Mouse (Mus musculus) myocyte (in vitro differentiated cells): Measurements from ENCODE around the gene Sycp1. TPM values are rescaled to one million over a fixed set of nuclear protein-coding genes. Genes with fewer than 3 reads are reported as not detected.

ENCODE experiments used
- H3K27me3 ChIP-seq: one replicate; pipeline ENCODE4 v1.6.1; 2011; ENCODE audit not compliant: control insufficient read depth, insufficient read depth, insufficient read length
- H3K36me3 ChIP-seq: one replicate; pipeline ENCODE4 v1.6.1; 2011; ENCODE audit not compliant: control insufficient read depth, insufficient read depth
- H3K4me2 ChIP-seq: one replicate; pipeline ENCODE4 v1.6.1; 2011; ENCODE audit warnings: low read depth, control low read depth
- H3K4me3 ChIP-seq: one replicate; pipeline ENCODE4 v1.5.1; 2011; ENCODE audit warnings: mild to moderate bottlenecking, control low read depth, moderate library complexity
- H3K79me2 ChIP-seq: one replicate; pipeline ENCODE4 v1.6.1; 2011; ENCODE audit not compliant: control insufficient read depth, insufficient read depth
- H3ac ChIP-seq: one replicate; pipeline ENCODE4 v1.6.1; 2011; ENCODE audit not compliant: control insufficient read depth, insufficient read length
- CEBPB ChIP-seq: IDR thresholded peaks from 2 replicates; pipeline ENCODE4 v1.6.1; 2011; ENCODE audit warnings: mild to moderate bottlenecking, moderate library complexity; ENCODE audit not compliant: poor library complexity, insufficient read depth, severe bottlenecking
- E2F4 ChIP-seq: IDR thresholded peaks from one replicate; pipeline ENCODE4 v1.6.1; 2011; ENCODE audit warnings: mild to moderate bottlenecking, control low read depth, moderate library complexity; ENCODE audit not compliant: insufficient read depth
- MAX ChIP-seq: IDR thresholded peaks from one replicate; pipeline ENCODE4 v1.6.1; 2011; ENCODE audit warnings: low read depth, mild to moderate bottlenecking, control low read depth
- MYOD1 ChIP-seq, 3 experiments: IDR thresholded peaks; one replicate each; pipeline ENCODE4 v1.6.1; 2011; ENCODE audit warnings: control low read depth in 2 of 3, low read depth in 2 of 3, mild to moderate bottlenecking in 2 of 3, moderate library complexity in 1 of 3; ENCODE audit not compliant: insufficient read length in 2 of 3, control insufficient read depth in 1 of 3
- MYOG ChIP-seq, 3 experiments: IDR thresholded peaks; one replicate each; pipeline ENCODE4 v1.6.1; 2011; ENCODE audit warnings: control low read depth in 2 of 3, low read depth in 2 of 3, mild to moderate bottlenecking in 2 of 3; ENCODE audit not compliant: insufficient read length in 2 of 3, control insufficient read depth in 1 of 3, insufficient read depth in 1 of 3
- POLR2A ChIP-seq: IDR thresholded peaks from one replicate; pipeline ENCODE4 v1.6.1; 2011; ENCODE audit warnings: low read depth, mild to moderate bottlenecking, control low read depth, moderate library complexity; ENCODE audit not compliant: insufficient read length
- POLR2AphosphoS2 ChIP-seq: IDR thresholded peaks from one replicate; pipeline ENCODE4 v1.6.1; 2011; ENCODE audit warnings: low read depth, control low read depth; ENCODE audit not compliant: insufficient read length
- REST ChIP-seq: IDR thresholded peaks from one replicate; pipeline ENCODE4 v1.6.1; 2011; ENCODE audit warnings: mild to moderate bottlenecking, control low read depth, moderate library complexity; ENCODE audit not compliant: insufficient read depth, insufficient read length
- SRF ChIP-seq: IDR thresholded peaks from one replicate; pipeline ENCODE4 v1.6.1; 2011; ENCODE audit warnings: low read depth; ENCODE audit not compliant: control insufficient read depth, insufficient read length
- TCF12 ChIP-seq: IDR thresholded peaks from one replicate; pipeline ENCODE4 v1.6.1; 2011; ENCODE audit warnings: mild to moderate bottlenecking, control low read depth; ENCODE audit not compliant: poor library complexity, insufficient read depth, severe bottlenecking
- TCF3 ChIP-seq: IDR thresholded peaks from one replicate; pipeline ENCODE4 v1.6.1; 2011; ENCODE audit warnings: low read depth, control low read depth; ENCODE audit not compliant: insufficient read length
- USF1 ChIP-seq: IDR thresholded peaks from one replicate; pipeline ENCODE4 v1.6.1; 2011; ENCODE audit warnings: low read depth, mild to moderate bottlenecking, control low read depth, moderate library complexity
- polyA plus RNA-seq: library from polyadenylated mRNA; unstranded; fragments of >200 nt; fragmentation: generic; extraction: Trizol; gene quantifications from one replicate; pipeline ENCODE4 v1.2.1, GENCODE M21; 2012; ENCODE audit warnings: missing spikeins

Sycp1 gene
- polyA plus RNA-seq, result 0.17 TPM

- TF ChIP-seq TCF12, result no peak
- TF ChIP-seq MAX, result no peak
- TF ChIP-seq SRF, result no peak
- TF ChIP-seq CEBPB, result no peak
- TF ChIP-seq MYOD1 (IDR thresholded peaks at IDR 0.05; ENCODE audit: control insufficient read depth in 1 of 3, insufficient read length in 2 of 3, low read depth in 2 of 3), result no peak
- TF ChIP-seq POLR2AphosphoS2, result no peak
- Histone ChIP-seq H3K4me3 (no peak within 1 kb of the TSS), H3K4me2 (no peak within 1 kb of the TSS), H3K27me3 (no peaks in the 10 kb centered on the region), H3K36me3 (no peaks in the 10 kb centered on the region), H3ac (no peak within 1 kb of the TSS), H3K79me2 (no peaks in the 10 kb centered on the region)
Observed at GRCm38 (mm10) chr3:102935451-102936354, at the start of gene Sycp1. TSS of gene Sycp1 (minus strand) at chr3:102936100.

GRCm38 (mm10) chr3:102980349-102980736, 44.4 kb upstream of the Sycp1 start:
- TF ChIP-seq E2F4 (no peak), SRF (no peak), TCF12 (no peak), MYOG (IDR thresholded peaks at IDR 0.05; ENCODE audit: control insufficient read depth in 1 of 3, insufficient read depth in 1 of 3, insufficient read length in 2 of 3, low read depth in 2 of 3) (no peak), MAX (no peak), TCF3 (no peak), POLR2AphosphoS2 (no peak), REST (no peak), POLR2A (no peak), CEBPB (no peak), USF1 (no peak), MYOD1 (IDR thresholded peaks at IDR 0.05; ENCODE audit: control insufficient read depth in 1 of 3, insufficient read length in 2 of 3, low read depth in 2 of 3) (no peak)
- Histone ChIP-seq H3K27me3 (no peaks in the 10 kb centered on the region), H3K36me3 (no peaks in the 10 kb centered on the region), H3ac (no peak overlapping the region), H3K79me2 (no peaks in the 10 kb centered on the region), H3K4me2 (no peak overlapping the region), H3K4me3 (no peak overlapping the region)

GRCm38 (mm10) chr3:102979550-102980348, 43.8 kb upstream of the Sycp1 start:
- TF ChIP-seq TCF12 (no peak), MAX (no peak), SRF (no peak), POLR2AphosphoS2 (no peak), CEBPB (no peak), TCF3 (no peak), REST (no peak), MYOD1 (IDR thresholded peaks at IDR 0.05; ENCODE audit: control insufficient read depth in 1 of 3, insufficient read length in 2 of 3, low read depth in 2 of 3) (no peak), POLR2A (no peak), MYOG (IDR thresholded peaks at IDR 0.05; ENCODE audit: control insufficient read depth in 1 of 3, insufficient read depth in 1 of 3, insufficient read length in 2 of 3, low read depth in 2 of 3) (no peak), E2F4 (no peak), USF1 (no peak)
- H3ac ChIP-seq, result no peak overlapping the region
- H3K79me2 ChIP-seq, result no peaks in the 10 kb centered on the region
- no peaks in the 10 kb centered on the region for H3K36me3 ChIP-seq
- H3K27me3 ChIP-seq, result no peaks in the 10 kb centered on the region
- no peak overlapping the region for H3K4me3 ChIP-seq
- H3K4me2 ChIP-seq, result no peak overlapping the region

- no peaks in the 10 kb centered on the region for H3K79me2 ChIP-seq
- no peaks in the 10 kb centered on the region for H3K36me3 ChIP-seq
- no peak overlapping the region for H3K4me2 ChIP-seq
- no peak overlapping the region for H3ac ChIP-seq
- no peaks in the 10 kb centered on the region for H3K27me3 ChIP-seq
- TF ChIP-seq REST (no peak), MYOD1 (IDR thresholded peaks at IDR 0.05; ENCODE audit: control insufficient read depth in 1 of 3, insufficient read length in 2 of 3, low read depth in 2 of 3) (no peak)
- H3K4me3 ChIP-seq, result no peak overlapping the region
Observed at GRCm38 (mm10) chr3:102976906-102977305, 41.0 kb upstream of the Sycp1 start.
